Mouse (Mus musculus) cerebellum, postnatal 36 days (tissue): ENCODE measurements around the gene Gpr65.
"Not testable (repeated sequence)": the region's sequence is repeated elsewhere in the genome, so short reads cannot be mapped to it uniquely, and the experiment has no call there.

Experiments used
- DNase-seq, 2 experiments: peaks; one replicate each; pipeline ENCODE4 v3.0.0; 2021 to 2022; ENCODE audit warnings: mixed read lengths in 2 of 2

Gene Gpr65

DNA sequence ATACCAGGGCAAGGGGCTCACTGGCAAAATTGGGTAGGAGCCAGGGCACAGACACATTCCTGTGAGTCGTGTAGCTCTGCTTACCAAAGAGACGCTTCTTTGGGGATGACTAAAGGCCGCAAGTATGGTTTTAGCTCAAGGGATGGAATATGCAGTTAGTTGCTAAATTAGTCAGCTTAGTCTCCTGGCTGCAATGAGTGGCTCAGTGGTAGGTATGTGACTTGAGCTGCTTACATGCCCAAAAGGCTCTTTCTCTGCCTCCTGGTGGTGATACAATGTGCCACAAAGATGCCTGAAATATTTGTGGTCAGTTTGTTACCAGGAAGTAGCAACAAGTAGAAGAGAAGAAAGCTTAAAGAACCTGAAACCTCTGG, 15.0 kb downstream of the Gpr65 start:
- no peak for DNase-seq

DNA sequence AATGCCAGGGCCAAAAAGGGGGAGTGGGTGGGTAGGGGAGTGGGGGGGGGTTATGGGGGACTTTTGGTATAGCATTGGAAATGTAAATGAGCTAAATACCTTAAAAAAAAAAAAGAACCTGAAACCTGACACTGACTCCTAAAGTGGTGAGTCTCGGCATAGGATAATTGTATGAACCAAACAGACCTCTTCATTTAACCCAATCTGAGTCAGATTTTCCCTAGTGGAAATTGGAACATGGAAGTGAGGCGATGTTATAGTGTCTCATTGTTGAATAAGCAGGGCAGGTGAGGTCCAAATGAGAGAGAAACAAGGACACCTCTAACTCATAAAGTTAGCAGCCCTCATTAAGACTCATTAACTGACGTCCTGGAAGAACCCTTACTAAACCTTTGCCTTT, 16.0 kb downstream of the Gpr65 start:
- DNase-seq = no peak

DNA sequence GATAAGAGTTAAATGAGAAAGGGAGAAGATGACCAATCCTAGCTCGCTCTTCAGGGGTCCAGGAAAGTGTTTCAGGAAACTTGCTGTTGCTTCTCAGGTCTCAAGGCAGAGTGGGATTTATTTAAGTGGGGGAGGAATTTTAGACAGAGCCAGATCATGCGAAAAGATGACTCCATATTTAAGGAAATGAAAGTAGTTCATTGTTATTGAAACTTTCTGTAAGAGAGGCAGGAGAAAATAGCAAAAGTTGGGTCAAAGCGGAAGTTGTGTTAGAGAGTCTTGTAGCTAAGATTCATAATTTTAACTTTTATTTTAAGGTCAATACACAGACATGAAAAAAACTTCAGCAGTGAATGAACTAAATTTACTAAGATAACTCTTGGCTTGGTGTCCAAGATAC, 22.0 kb downstream of the Gpr65 start:
- DNase-seq = no peak

DNA sequence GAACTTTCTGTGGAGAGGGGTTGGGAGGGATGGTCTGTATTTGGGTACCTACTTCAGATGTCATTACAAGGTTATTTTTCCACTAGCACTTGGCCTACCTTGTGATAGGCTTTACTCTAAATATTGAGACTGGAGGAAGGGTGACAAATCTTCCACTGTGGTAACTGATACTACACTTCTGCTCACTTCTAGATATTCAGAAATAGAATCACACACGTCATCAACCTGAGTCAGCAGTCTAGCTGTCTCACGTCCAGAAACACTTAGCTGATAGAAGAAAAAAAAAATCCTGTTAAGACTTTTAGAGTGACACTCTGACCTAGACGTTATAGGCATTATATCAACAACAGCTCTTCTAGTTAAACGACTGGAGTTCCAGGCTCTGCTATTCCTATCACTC, 23.8 kb downstream of the Gpr65 start:
- no peak for DNase-seq

DNA sequence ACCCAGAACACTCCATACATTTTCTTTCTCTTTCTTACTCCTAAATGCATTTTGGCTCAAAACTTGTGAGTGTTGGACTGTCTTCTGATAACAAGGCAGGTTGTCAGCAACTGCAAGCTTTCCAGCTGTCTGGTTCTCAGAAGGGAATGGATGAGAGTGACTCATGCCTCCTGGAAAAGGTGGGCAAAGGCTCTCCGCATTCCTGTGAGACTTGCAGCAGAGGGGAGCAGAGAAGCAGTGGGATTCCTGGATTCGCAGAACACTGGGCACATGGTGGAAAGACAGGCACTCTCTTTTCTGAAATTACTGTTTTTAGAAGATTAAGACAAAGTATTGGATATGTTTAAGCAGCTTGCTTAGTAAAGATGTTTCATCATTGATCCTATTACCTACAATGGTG, 25.8 kb downstream of the Gpr65 start:
- no peak for DNase-seq

DNA sequence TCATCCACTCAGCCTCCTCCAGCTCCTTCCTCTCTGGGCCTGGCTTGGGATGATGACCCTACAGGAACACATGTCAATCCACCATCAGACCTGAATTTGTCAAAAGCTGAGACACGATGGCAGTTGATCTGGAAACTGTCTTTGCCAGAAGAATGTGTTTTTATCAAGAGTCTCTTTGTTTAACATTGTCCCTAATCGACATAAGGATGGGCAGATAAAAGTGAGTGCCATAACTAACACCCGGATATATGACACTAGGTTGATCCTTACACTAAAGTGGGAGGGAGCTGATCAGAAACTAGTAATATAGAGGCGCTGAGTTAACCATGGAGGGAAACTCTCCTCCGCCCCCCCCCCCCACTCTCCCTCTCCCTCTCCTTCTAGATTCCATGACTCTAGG, 33.5 kb downstream of the Gpr65 start:
- DNase-seq = no peak

DNA sequence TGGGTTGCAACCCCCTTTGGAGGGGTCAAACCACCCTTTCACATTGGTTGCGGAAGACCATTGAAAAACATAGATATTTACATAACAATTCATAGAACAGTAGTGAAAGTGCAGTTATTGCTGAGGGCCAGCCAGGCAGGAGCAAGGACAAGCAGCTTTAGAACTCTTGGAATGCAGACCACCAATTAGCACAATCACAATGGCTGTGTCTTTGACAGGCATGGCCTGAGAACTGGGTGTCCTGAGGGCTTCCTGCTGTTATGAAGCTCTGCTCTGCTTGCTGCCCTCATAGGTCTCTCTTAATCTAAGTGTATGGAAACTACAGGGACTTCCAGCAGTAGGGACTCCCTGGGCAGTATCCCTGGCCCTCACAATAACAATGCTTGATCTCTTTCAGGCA, 34.6 kb downstream of the Gpr65 start:
- no peak for DNase-seq

DNA sequence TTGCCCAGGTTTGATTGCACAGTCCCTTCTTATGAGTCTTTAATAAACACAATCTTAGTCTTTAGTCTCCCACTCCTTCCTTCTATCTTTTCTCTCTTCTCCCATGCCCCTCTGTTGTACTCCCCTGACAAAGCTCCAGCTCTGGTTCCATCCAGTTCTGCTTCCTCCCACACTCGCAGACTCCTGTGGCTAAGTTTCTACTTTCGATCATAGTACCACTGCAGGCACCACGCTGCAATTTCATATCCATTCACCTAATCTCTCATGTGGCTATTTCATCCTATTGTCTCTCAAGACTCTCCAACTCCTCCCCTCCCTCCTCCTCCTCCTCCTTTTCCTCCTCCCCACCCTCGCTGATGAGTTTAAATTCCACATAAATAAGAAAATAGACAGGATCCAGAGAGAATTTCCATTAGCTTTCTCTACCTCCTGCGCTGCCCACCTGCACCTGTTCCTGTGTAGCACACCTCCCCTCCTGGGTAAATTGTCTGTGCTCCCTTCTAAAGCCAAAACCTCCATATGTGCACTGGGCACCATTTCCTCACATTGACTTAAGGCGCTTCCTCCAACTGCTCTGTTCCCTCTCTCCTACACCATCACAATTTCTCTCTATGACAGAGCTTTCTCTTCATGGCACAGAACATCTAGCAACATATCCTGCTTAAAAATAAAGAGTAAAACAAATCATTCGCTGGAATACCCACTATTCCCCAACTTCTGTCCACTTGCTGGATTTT, 38.9 kb downstream of the Gpr65 start:
- DNase-seq = peak; percentile 72 to 75

DNA sequence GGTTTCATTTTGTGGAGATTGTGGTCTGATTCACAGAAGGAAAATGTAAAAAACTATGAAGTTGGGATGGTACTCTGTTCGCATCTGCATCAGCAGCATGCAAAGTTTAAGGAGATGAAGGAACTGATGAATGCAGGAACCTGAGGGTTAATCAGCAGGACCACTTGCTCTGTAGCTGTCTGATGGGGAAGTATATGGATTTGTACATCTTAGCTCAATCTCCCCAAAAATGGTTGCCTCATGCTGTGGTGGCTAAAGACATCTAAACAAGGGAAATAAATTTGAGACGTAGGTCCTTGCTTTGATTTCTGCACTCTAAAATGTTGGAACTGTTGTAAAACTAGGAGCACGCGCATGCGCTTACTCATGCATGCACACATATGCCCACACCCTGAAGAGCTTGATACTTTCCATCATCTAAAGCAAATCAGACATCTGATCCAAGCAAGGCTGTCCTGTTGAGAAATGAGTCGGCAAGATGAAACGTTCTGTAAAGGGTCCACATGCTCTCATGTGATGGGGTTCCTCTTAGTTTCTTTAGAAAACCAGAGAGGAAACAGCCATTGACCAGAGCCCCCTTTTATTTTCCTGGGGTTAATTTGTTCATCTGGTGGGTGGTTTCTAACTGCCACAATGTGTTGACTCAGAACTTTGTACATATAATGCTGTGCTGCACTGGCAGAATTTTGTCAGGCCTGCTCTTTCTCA, 43.1 kb downstream of the Gpr65 start:
- no peak for DNase-seq

DNA sequence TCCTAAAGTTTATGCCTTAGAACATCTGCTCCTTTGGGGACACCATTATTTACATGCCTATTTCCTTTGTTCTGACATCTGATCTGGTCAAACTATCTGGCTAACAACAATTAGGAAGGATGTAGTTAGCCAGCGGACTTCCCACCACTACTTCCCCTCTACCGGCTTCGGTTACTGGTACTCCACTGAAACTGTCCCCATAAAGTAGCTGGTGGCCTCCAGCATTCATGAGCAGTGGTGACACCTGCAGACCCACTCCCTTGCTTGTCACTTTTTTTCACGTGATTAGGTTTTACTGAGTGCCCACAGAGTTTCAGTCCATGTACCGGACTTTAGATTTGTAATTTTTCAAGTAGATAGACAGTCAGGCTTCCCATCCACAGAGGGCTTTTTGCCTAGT, 47.5 kb downstream of the Gpr65 start:
- no peak for DNase-seq

DNA sequence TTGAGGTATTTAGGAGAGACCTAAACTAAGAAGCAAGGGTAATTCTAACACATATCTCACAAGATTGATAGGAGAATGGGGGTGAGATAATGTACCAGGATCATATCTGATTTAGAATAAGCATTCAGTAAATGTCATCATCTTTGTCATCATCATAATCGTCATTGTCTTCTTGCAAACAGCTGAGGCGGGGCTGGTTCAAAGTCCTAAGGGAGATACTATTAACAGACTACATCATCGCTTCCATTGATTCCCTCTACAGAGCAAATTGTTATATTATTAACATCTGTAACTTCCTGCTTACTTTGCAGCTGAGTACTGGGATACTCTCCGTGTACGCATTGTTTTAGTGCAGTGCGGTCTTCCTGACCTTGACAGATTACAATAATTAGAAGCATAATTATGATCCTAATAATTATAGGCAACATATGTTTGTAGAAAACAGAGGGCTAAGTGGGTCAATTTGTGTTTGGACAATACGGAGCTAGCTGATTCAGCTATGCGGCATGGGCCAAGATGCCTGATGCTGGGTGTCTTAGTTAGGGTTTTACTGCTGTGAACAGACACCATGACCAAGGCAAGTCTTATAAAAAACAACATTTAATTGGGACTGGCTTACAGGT, 49.4 kb downstream of the Gpr65 start:
- DNase-seq = no peak

DNA sequence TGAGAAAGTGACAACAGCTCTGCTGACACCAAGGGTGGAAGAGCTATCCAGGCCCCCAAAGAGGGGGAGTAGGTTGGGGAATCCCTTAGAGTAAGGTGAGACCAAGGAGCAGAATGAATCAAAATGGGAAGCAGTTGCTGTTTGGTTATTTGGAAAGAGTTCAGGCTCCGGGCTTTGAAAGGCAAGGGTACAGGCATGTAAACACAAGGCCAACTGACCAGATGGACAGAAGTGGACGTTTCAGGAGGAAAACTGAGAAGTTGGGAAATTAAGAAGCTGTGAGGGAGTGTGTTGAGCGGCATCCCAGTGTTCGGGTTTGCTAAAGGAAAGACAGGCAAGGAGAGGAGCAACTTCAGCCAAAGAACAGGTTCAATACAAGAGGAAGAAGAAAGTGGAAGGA, 54.0 kb downstream of the Gpr65 start:
- DNase-seq = peak in 1 of 2 experiments; percentile 19

DNA sequence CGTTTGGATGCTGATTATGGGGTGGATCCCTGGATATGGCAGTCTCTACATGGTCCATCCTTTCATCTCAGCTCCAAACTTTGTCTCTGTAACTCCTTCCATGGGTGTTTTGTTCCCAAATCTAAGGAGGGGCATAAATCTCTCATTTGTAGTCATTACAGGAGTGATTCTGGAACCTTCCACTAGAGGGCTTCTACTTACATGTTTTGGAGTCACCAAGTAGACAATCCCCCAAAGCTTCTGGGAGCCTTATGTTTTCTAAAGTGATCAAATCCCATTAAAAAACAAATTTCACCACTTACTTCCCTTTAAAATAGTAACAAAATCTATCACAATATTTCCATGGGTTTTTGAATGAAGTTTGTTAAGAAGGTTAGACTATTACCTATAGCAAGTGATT, 55.7 kb downstream of the Gpr65 start:
- not testable (repeated sequence) for DNase-seq
